Mouse (Mus musculus): ENCODE data around the gene Klf9.

Klf9 gene

DNA sequence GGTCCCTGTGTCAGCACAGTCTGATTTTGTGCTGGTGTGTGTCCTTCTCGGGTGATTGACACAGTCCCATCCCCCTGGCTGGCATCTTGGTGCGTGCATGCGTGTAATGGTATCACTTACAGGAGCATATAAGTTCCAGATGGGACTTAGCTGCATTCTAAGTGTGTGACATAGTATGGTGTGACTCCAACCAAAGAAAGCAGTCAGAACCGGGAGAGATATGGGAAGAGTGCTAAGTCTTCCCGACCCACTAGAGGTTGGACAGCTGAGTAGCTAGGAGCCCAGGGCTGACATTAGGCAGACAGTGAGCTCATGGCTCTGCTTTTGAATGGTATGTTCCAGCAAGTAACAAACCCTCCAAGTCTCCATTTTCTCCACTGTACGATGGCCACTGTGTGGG lies 21.9 kb downstream of the Klf9 start:
- no peak for DNase-seq (ENCODE audit: low read depth, low spot score)

DNA sequence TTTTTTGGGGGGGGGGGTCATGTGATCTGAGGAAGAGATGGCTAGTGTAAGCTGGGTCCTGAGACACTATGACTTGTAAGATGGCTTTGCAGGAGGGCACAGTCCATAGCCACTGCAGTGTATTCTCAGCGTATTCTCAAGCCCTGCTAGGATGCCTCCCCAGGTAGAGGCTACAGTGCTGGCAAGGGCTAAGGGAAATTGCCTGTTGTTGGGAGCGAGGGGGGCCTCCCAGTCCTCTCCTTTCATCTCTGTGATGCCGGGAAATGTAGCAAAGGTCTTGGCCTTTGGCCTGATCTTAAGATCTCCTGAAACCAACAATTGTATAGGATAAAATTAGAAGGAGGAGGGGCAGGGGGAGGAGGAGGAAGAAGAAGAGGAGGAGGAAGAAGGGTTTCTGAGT lies 22.3 kb downstream of the Klf9 start:
- DNase-seq (ENCODE audit: low read depth, low spot score), result no peak

DNA sequence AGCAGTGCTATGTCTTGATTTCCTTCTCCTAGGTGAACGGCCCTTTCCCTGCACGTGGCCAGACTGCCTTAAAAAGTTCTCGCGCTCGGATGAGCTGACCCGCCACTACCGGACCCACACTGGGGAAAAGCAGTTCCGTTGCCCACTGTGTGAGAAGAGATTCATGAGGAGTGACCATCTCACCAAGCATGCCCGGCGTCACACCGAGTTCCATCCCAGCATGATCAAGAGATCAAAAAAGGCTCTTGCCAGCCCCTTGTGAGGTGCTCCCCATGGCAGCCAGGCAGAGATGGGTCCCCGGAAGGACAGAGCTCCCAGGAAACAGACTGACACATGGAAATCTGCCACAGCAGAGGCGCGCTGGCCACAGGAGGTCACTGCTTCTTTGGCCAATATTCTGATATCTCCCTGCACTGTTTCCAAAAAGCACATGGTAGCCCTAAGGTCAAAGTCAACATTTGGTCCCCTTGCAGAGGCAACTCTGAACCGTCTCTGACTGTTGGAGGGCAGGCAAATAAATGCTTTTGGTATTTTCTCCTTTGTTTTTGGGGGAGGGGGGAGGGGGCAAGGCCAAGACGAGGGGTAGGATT lies 23.7 kb downstream of the Klf9 start:
- no peak for DNase-seq (ENCODE audit: low read depth, low spot score)

DNA sequence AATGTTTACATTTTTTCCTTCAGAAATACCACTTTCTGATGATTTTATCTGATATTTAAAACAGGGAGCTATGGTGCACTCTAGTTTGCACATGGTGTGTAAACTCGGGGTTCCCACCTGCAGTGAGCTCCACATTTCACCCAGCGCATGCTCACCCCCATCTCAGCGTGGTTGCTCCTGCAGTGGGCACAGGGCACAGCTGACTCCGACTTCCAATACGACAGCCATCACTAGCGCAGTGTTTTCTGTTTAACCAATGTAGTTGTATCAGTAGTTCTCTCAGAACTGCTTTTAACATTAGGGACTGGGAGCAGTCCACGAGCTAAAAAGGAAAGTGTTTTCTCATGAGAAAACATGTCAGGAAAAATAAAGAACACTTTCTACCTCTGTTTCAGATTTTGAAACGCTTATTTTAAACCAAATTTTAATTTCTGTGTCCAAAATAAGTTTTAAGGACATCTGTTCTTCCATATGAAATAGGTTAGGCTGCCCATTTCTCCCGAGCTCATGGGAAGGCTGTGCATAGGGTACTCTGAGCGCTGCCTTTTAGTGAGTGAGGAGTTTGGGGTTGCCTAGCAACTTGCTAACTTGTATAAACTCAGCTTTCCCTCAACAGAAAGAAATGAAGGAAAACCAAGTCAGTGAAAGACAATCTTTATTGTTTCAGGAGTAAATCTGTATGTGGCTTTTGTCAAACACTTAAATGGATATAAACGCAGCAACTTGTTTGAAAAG lies 25.7 kb downstream of the Klf9 start:
- DNase-seq (ENCODE audit: low read depth, low spot score), result no peak

DNA sequence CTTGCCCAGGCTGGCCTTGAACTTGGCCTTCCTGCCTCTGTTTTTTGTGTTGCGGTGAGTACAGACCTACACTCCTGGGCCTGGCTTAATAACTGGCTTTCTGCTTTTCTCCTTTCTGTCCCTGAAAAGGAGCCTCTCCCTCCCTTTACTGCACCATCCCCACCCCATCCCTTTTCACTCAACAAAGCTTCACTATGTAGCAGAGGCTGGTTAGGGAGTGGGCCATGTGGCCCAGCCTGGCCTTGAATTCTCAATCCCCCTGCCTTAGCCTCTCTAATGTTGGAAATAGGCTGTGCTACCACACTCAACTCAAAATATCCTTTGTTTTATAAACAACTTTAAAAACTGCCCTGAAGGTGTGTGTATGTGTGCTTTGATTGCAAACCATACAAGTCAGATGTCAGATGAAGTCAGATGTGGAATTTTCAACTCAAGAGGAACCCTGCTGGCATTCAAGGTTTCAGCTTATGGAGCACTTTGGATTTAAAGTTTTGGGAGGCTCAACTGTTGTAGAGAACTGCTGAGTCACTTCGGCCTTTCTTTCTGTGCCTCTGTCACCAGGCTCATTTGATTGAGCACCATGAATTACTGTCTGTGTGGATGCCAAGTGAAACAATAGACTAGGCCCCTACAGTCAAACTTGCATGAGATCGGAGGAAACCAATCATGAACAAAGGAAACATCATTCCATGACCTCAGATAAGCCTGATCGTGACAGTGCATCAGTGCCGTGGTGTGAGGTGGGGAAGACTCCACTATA lies 28.1 kb downstream of the Klf9 start:
- DNase-seq (ENCODE audit: low read depth, low spot score), result no peak

DNA sequence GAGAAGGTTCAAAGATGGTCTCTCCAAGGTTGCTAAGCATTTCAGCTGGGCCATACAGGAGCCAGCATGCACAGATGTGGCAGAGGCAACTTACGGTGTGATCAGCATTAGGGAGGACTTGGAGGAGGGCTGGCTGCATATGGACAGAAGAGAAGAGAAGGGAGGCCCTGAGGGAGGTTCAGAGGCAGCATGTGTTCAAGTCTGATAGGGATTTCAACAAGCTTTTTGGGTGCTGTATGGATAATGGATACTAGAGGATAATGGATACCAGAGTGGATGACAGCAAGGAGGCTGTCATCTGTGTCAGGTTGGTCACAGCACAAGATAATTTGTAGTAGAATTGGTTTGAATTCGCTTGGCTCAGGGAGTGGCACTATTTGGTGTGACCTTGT lies 28.6 kb downstream of the Klf9 start:
- DNase-seq (ENCODE audit: low read depth, low spot score), result no peak

DNA sequence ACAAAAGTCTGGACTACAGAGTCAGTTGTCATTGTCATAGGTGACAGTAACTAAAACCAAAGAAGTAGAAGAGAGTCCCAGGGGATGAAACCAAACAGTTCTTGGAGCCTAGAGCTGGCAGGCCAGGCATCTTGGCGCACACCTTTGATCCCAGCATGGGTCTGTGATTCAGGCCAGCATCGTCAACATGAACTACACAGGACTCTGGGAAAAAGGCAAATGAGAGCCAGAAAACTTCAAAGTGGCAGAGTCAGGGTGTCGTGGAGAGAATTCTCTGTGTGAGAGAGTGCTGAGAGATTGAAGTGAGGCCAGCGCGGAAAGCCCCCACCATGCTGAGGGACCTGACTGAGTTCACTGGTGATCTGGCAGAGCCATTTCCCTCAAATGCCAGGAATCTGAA lies 29.4 kb downstream of the Klf9 start:
- no peak for DNase-seq (ENCODE audit: low read depth, low spot score)

DNA sequence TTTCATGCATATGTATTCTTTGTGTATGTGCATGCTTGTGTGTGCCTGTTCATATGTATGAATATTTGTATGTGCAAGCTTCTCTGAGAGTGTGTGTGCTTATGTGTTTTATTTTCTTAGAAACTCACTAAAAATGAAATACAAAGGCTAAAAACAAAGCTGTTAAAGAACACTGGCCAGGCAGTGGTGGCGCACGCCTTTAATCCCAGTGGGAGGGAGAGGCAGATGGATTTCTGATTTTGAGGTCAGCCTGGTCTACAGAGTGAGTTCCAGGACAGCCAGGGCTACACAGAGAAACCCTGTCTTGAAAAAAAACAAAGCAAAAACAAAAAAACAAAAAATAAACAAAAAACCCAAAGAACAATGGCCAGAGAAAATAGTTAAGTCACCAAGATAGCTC lies 30.1 kb downstream of the Klf9 start:
- DNase-seq (ENCODE audit: low read depth, low spot score), result no peak

DNA sequence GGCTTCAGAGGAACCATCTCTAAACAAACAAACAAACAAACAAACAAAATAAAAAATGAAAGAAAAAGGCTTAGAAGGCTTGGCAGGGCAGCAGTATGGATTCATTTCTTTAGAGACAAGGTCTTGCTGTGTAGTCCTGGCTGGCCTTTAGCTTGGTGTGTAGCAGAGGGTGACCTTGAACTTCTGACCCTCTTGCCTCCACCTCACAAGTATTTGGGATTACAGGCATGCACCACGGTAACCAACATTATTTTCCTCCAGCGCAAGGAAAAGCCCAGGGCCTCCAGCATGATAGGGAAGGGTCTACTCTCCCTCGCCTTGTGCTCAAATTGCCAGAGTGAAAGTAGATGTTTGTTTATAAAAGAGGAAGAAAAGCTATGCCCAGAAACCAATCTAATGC lies 34.1 kb downstream of the Klf9 start:
- no peak for DNase-seq (ENCODE audit: low read depth, low spot score)

DNA sequence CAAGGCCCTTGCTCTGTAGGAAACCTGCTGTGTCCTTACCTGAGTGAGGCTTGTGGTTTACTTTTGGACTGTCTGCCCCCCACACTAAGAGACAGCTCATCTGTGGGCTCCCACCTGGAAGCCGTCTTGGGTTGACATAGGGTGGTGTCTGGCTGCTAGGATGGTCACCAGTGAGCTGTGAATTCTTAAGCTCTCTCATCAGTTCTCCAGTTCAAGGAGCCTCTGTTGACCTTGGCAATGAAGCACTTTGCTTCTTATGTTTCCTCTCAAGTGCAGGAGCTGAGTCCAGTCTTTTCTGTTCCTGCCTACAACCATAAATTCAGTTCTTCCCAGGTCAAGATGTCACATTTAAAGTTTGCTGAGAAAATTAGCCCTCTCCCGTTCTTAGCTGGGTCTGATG lies 34.5 kb downstream of the Klf9 start:
- no peak for DNase-seq (ENCODE audit: low read depth, low spot score)

DNA sequence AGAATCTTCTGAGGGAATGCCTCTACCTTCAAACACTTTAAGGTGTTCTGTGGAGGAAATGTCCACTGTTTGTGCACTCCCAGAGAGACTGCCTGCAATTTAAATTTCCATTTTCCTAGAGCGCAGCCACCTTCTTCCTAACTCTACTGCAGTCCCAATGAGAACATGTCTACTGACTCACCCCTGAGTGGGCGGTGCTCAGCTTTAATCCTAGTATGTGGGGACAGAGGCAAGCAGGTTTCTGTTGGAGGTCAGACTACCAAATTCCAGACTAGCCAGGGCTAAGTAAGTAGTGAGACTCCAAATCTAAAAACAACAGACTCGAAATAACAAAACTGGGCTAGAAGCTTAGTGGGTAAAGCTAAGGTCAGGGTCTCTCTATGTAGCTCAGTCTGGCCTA lies 37.5 kb downstream of the Klf9 start:
- DNase-seq (ENCODE audit: low read depth, low spot score), result no peak

DNA sequence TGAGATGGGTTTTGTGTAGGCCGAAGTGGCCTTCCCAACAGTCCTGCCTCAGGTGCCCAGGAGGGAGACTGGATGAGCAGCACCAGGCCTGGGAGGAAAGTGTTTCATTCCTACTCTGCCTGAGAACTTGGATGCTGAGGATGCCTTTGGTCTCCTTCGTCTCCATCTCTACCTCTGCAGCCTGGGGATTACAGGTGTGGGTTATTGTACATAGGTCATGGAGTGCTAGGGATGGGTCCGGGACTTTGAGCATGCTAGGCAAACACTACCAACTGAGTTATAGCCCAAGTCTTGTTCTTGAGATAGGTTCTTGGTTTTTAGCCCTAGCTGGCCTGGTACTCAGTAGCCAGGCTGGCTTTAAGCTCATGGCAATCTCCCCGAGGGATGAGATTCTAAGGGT lies 42.5 kb downstream of the Klf9 start:
- no peak for DNase-seq (ENCODE audit: low read depth, low spot score)

DNA sequence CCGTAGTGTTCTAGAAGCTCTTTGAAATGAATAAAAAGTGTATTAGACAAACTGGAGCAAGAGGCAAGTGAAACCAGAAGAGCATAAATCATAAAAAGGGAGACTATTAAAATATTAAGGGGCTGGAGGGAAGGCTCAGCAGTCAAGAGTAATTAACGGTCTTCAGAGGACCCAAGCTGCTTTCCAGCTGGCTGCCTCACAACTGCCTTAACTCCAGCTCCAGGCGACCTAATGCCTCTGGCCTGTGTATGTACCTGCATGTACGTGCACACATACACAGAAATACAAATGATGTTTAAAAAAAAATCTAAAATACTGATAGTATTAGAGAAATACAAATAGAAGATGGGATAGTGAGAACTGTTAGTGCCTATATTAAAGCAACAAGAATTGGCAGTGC lies 43.0 kb downstream of the Klf9 start:
- DNase-seq (ENCODE audit: low read depth, low spot score), result no peak

DNA sequence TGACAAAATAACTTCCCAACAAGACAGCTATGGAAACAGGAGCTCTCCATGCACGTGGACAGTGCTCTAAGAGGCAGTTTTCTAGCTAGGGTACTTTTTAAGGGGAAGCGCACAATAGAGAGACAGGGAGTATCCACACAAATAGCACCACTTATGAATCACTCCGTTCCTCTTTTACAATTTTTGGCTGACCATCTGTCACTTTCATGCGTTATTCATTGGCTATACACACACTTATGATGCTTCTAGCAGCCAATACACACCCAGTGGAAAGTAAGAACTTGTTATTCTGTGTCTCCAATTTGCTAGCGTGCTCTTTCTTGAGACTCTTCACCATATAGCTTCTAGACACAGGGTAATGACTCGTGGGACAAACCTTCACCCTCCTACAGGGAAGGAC lies 46.7 kb downstream of the Klf9 start:
- peak; percentile 61 for DNase-seq (ENCODE audit: low read depth, low spot score)

DNA sequence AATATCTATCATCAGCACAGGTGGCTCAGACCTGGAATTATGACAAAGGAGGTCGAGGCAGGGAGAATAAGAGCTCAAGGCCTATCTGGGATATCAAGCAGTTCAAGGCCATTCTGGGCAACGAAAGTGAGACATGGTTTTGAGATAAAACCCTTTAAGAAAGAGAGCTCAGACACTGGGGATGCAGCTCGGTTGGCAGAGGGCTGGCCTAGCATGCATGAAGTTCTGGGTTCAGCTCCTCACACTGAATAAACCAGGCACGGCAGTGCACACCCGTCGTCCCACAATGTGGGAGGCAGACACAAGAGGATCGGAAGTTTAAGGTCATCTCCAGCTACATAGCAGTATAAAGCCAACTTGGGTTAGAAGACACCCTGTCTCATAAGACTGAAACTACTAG lies 48.0 kb downstream of the Klf9 start:
- DNase-seq (ENCODE audit: low read depth, low spot score), result peak; percentile 11

DNA sequence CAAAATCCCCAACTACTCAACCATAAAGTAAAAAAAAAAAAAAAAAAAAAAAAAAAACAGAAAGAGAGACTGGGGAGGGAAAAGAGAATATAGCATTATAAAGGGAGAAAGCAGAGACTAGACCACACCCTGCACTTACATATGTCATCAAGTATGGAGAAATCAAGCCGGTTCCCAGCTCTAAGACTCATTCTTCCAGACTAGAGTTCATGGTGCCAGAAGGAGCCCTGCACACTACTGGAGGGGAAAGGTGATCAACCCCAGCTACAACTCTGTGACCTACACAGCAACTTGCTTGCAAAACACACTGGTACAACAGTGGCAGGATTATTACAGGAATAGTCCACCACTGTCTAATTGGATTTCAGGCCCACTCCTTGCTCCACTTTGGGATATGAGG lies 48.7 kb downstream of the Klf9 start:
- DNase-seq (ENCODE audit: low read depth, low spot score), result peak; percentile 22

DNA sequence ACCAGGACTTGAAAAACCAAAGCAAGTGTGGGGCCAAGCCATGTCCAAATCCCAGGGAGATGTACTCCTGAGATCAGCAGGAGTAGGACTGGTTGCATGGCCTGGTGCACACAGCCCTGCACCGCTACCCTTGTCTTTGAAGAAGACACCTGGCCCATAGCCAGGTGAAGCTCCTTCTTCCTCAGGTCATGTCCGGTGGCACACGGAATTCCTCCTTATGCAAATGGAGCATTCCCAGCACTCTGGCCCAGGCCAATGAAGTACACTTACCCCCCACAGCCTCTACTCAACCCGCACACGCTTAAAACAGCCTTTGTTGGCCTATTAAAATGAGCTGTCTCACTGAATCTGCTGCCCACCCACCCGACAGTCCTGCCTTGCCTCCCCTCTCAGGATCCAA lies 50.5 kb downstream of the Klf9 start:
- no peak for DNase-seq (ENCODE audit: low read depth, low spot score)

DNA sequence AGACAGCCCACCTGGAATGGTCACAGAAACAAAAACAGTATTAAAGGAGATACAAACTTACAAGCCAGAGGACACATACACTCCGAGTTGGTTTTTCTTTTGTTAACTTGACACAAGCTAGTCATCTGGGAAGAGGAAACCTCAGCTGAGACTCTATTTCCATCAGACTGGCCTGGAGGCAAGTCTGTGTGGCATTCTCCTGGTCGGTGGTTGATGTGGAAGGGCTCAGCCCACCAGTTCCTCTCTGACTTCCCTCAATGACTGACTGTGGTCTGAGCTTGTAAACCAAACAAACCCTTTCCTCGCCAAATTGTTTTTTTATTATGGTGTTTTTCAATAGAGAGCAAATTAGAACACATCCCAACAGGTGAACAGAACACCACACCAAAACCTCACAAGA lies 52.0 kb downstream of the Klf9 start:
- DNase-seq (ENCODE audit: low read depth, low spot score), result no peak

DNA sequence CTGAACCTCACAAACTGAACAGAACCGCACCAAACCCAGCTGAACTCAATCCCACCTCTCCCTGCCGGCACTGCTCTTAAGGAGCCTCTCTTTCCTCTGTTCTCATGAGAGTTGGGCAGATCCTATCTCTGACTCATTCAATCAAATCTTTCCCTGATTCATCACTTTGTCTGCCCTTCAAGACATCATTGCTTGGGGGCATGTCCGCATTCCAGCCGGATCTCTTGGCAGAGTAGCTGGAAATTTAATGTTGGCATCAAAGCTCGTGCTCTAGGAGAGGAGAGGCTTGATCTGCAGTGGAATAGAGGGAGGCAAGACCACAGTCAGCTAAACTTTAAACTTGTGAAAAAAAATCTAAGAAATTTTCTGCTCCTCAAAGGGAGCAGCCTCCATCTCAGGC lies 61.1 kb downstream of the Klf9 start:
- DNase-seq (ENCODE audit: low read depth, low spot score), result no peak

DNA sequence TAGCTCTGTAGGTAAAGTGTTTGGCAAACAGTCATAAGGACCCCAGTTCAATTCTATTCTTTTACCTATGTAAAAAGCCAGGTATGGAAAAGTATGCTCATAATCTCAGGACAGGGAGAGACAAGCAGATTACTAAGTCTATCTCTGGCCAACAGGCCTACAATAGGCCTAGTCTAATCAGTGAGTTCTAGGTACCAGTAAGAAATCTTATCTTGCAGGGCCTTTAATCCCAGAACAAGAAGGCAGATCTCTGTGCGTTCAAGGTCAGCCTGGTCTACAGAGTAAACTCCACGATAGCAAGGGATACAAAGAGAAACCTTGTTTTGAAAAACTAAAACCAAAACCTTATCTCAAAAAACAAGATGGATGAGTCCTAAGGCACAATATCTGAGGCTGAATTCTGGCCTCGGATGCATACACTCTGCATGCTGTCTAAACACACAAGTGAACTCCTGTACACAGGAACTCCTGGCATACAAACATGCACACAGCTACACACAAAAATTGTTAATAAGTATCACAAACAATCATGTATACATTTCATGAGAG lies 62.6 kb downstream of the Klf9 start:
- no peak for DNase-seq (ENCODE audit: low read depth, low spot score)

DNA sequence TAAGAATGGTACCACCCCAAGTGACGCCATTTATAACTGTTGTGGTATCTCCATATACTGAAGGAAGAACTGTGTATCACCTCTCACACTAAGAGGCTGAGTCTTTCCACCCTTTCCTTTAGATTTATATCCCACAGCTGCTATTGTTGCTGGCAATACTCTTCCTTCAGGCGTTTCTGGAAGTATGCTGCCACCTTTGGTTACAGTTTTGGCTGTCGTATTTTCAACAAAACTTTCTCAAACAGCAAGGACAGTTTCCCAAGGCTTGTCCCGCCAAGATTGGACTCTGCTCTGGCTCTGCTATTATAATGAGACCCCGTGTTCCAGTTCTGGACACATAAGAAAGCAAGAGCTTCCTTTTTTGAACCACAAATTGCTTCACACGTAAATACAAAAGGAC lies 70.3 kb downstream of the Klf9 start:
- no peak for DNase-seq (ENCODE audit: low read depth, low spot score)

DNA sequence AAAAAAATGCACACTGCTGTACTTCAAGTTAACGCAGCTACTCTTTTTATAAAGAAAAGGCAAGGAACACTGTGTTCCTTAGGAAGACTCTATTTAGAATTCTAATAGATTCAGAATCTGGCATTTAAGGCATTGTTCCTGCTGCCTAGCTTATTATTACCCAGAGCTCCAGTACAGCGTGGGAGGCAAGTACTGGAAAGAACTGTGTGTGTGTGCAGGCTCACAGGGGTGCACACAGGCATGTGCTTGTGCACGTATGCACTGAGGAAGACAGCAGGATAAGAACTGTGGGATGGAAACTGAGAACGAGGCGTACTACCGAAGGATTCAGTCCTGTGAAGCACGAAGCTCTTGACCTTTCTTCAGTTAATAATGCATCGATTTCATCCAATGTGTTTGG lies 73.3 kb downstream of the Klf9 start:
- DNase-seq (ENCODE audit: low read depth, low spot score), result no peak
